Mouse (Mus musculus): ENCODE measurements around the gene Rgs2. TPM values are rescaled to one million over a fixed set of nuclear protein-coding genes. Genes with fewer than 3 reads are reported as not detected.

Rgs2 gene
- polyA plus RNA-seq, 1 experiment = not detected

GRCm38 (mm10) chr1:144003416-144003815, 545 bp downstream of the Rgs2 start:
- Histone ChIP-seq H3K27me3 (ENCODE audit: control insufficient read depth, insufficient read depth, low read length, poor library complexity, severe bottlenecking) (peaks cover 4% of the 10 kb centered on the region; the same call in 1 of the 2 replicates), H3K27ac (ENCODE audit: insufficient read depth, low read length) (no peak overlapping the region), H3K36me3 (ENCODE audit: control insufficient read depth, insufficient read depth, low read length, poor library complexity, severe bottlenecking) (no peaks in the 10 kb centered on the region), H3K4me3 (ENCODE audit: low read depth, low read length) (no peak overlapping the region; the same call in 1 of the 2 replicates), H3K4me1 (ENCODE audit: control insufficient read depth, insufficient read depth, low read length) (no peaks in the 10 kb centered on the region), H3K9me3 (replicated peaks; ENCODE audit: control insufficient read depth, insufficient read depth, low read length, poor library complexity, severe bottlenecking) (no peaks in the 10 kb centered on the region), H3K9ac (ENCODE audit: low read depth, poor library complexity, severe bottlenecking) (no peak overlapping the region)
- TF ChIP-seq POLR2A (IDR thresholded peaks at IDR 0.05; ENCODE audit: insufficient read depth, low read length) (no peak), CTCF (IDR thresholded peaks at IDR 0.05; ENCODE audit: low read depth, low read length) (no peak), EP300 (IDR thresholded peaks at IDR 0.05; ENCODE audit: insufficient read depth, low read depth, low read length) (no peak)

GRCm38 (mm10) chr1:144002715-144003066, 1.3 kb downstream of the Rgs2 start:
- Histone ChIP-seq H3K36me3 (ENCODE audit: control insufficient read depth, insufficient read depth, low read length, poor library complexity, severe bottlenecking) (no peaks in the 10 kb centered on the region), H3K9ac (ENCODE audit: low read depth, poor library complexity, severe bottlenecking) (no peak overlapping the region), H3K27me3 (ENCODE audit: control insufficient read depth, insufficient read depth, low read length, poor library complexity, severe bottlenecking) (peaks cover 4% of the 10 kb centered on the region; the same call in 1 of the 2 replicates), H3K4me1 (ENCODE audit: control insufficient read depth, insufficient read depth, low read length) (no peaks in the 10 kb centered on the region), H3K27ac (ENCODE audit: insufficient read depth, low read length) (no peak overlapping the region), H3K4me3 (ENCODE audit: low read depth, low read length) (no peak overlapping the region), H3K9me3 (replicated peaks; ENCODE audit: control insufficient read depth, insufficient read depth, low read length, poor library complexity, severe bottlenecking) (no peaks in the 10 kb centered on the region)
- TF ChIP-seq EP300 (IDR thresholded peaks at IDR 0.05; ENCODE audit: insufficient read depth, low read depth, low read length) = no peak

- Histone ChIP-seq H3K4me1 (ENCODE audit: control insufficient read depth, insufficient read depth, low read length) (no peaks in the 10 kb centered on the region), H3K27me3 (ENCODE audit: control insufficient read depth, insufficient read depth, low read length, poor library complexity, severe bottlenecking) (peaks cover 4% of the 10 kb centered on the region; the same call in 1 of the 2 replicates), H3K36me3 (ENCODE audit: control insufficient read depth, insufficient read depth, low read length, poor library complexity, severe bottlenecking) (no peaks in the 10 kb centered on the region), H3K9me3 (replicated peaks; ENCODE audit: control insufficient read depth, insufficient read depth, low read length, poor library complexity, severe bottlenecking) (no peaks in the 10 kb centered on the region), H3K9ac (ENCODE audit: low read depth, poor library complexity, severe bottlenecking) (no peak overlapping the region), H3K27ac (ENCODE audit: insufficient read depth, low read length) (no peak overlapping the region), H3K4me3 (ENCODE audit: low read depth, low read length) (no peak overlapping the region)
- TF ChIP-seq POLR2A (IDR thresholded peaks at IDR 0.05; ENCODE audit: insufficient read depth, low read length) (no peak), CTCF (IDR thresholded peaks at IDR 0.05; ENCODE audit: low read depth, low read length) (no peak), EP300 (IDR thresholded peaks at IDR 0.05; ENCODE audit: insufficient read depth, low read depth, low read length) (no peak)
These were observed 1.8 kb downstream of the Rgs2 start for GRCm38 (mm10) chr1:144002036-144002714.

- H3K27ac ChIP-seq (ENCODE audit: insufficient read depth, low read length) = no peak overlapping the region
These were observed 3.7 kb downstream of the Rgs2 start for GRCm38 (mm10) chr1:144000246-144000645.

GRCm38 (mm10) chr1:143999371-143999920, 4.5 kb downstream of the Rgs2 start:
- H3K9me3 ChIP-seq (replicated peaks; ENCODE audit: control insufficient read depth, insufficient read depth, low read length, poor library complexity, severe bottlenecking) = no peaks in the 10 kb centered on the region
- no peaks in the 10 kb centered on the region for H3K36me3 ChIP-seq (ENCODE audit: control insufficient read depth, insufficient read depth, low read length, poor library complexity, severe bottlenecking)
- no peak overlapping the region for H3K27ac ChIP-seq (ENCODE audit: insufficient read depth, low read length)
- H3K9ac ChIP-seq (ENCODE audit: low read depth, poor library complexity, severe bottlenecking) = no peak overlapping the region
- H3K4me3 ChIP-seq (ENCODE audit: low read depth, low read length) = no peak overlapping the region
- no peaks in the 10 kb centered on the region for H3K4me1 ChIP-seq (ENCODE audit: control insufficient read depth, insufficient read depth, low read length)
- peaks cover 4% of the 10 kb centered on the region; the same call in 1 of the 2 replicates for H3K27me3 ChIP-seq (ENCODE audit: control insufficient read depth, insufficient read depth, low read length, poor library complexity, severe bottlenecking)
- TF ChIP-seq POLR2A (IDR thresholded peaks at IDR 0.05; ENCODE audit: insufficient read depth, low read length) (no peak), CTCF (IDR thresholded peaks at IDR 0.05; ENCODE audit: low read depth, low read length) (no peak), EP300 (IDR thresholded peaks at IDR 0.05; ENCODE audit: insufficient read depth, low read depth, low read length) (no peak)

More at GRCm38 (mm10) chr1:144000246-144000645, 3.7 kb downstream of the Rgs2 start:
- Histone ChIP-seq H3K27me3 (ENCODE audit: control insufficient read depth, insufficient read depth, low read length, poor library complexity, severe bottlenecking) (peaks cover 4% of the 10 kb centered on the region; the same call in 1 of the 2 replicates), H3K9me3 (replicated peaks; ENCODE audit: control insufficient read depth, insufficient read depth, low read length, poor library complexity, severe bottlenecking) (no peaks in the 10 kb centered on the region), H3K36me3 (ENCODE audit: control insufficient read depth, insufficient read depth, low read length, poor library complexity, severe bottlenecking) (no peaks in the 10 kb centered on the region), H3K4me3 (ENCODE audit: low read depth, low read length) (no peak overlapping the region), H3K4me1 (ENCODE audit: control insufficient read depth, insufficient read depth, low read length) (no peaks in the 10 kb centered on the region), H3K9ac (ENCODE audit: low read depth, poor library complexity, severe bottlenecking) (no peak overlapping the region)
- TF ChIP-seq EP300 (IDR thresholded peaks at IDR 0.05; ENCODE audit: insufficient read depth, low read depth, low read length) = no peak

GRCm38 (mm10) chr1:143993026-143993425, 10.9 kb downstream of the Rgs2 start:
- no peaks in the 10 kb centered on the region for H3K9me3 ChIP-seq (replicated peaks; ENCODE audit: control insufficient read depth, insufficient read depth, low read length, poor library complexity, severe bottlenecking)
- H3K27ac ChIP-seq (ENCODE audit: insufficient read depth, low read length) = no peak overlapping the region
- H3K27me3 ChIP-seq (ENCODE audit: control insufficient read depth, insufficient read depth, low read length, poor library complexity, severe bottlenecking) = no peaks in the 10 kb centered on the region
- H3K4me3 ChIP-seq (ENCODE audit: low read depth, low read length) = no peak overlapping the region
- TF ChIP-seq POLR2A (IDR thresholded peaks at IDR 0.05; ENCODE audit: insufficient read depth, low read length) = no peak
- no peak for TF ChIP-seq CTCF (IDR thresholded peaks at IDR 0.05; ENCODE audit: low read depth, low read length)
- TF ChIP-seq EP300 (IDR thresholded peaks at IDR 0.05; ENCODE audit: insufficient read depth, low read depth, low read length) = no peak
- H3K4me1 ChIP-seq (ENCODE audit: control insufficient read depth, insufficient read depth, low read length) = no peaks in the 10 kb centered on the region
- no peak overlapping the region for H3K9ac ChIP-seq (ENCODE audit: low read depth, poor library complexity, severe bottlenecking)
- no peaks in the 10 kb centered on the region for H3K36me3 ChIP-seq (ENCODE audit: control insufficient read depth, insufficient read depth, low read length, poor library complexity, severe bottlenecking)
